Mouse (Mus musculus): Measurements from ENCODE around the gene Dck. TPM values are rescaled to one million over a fixed set of nuclear protein-coding genes. Genes with fewer than 3 reads are reported as not detected.
A peak's percentile ranks its signal among the peaks of the same experiment; 100 is the strongest.
"Not testable (repeated sequence)": the region's sequence is repeated elsewhere in the genome, so short reads cannot be mapped to it uniquely, and the experiment has no call there.

Dck gene
- polyA plus RNA-seq, 1 experiment from 2014 or later: 38.6 TPM

DNA sequence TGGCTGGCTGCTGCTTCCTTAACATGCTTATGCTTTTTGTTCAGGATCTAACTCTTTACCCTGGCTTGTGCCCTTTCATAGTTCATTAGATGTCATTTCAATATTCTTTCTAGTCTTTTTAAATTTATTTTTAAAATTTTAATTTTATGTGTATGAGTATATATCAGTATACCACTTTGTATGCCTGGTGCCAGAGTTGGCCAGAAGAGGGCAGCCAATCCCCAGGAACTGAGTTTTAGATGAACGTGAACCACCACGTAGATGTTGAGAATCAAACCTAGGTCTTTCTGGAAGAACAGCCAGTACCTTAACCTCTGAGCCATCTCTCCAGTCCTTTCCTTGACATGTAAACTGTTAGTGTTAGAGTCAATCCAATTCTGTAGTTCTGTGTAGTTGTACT is 30.0 kb upstream of the Dck start:
- 89% methylated on average over 2 of the region's 2 CpGs for WGBS
- Histone ChIP-seq H3K9ac (ENCODE audit: low read length) (no peak overlapping the region), H3K4me3 (replicated peaks; ENCODE audit: low read length) (no peak overlapping the region), H3K9me3 (replicated peaks; ENCODE audit: control insufficient read depth, low read length) (no peaks in the 10 kb centered on the region), H3K4me2 (ENCODE audit: low read depth, low read length) (no peak overlapping the region), H3K27me3 (ENCODE audit: control insufficient read depth, insufficient read depth, low read length) (no peaks in the 10 kb centered on the region), H3K4me1 (ENCODE audit: control insufficient read depth, insufficient read depth, low read length) (no peaks in the 10 kb centered on the region), H3K27ac (ENCODE audit: low read length) (no peak overlapping the region), H3K36me3 (ENCODE audit: control insufficient read depth, insufficient read depth, low read length) (no peaks in the 10 kb centered on the region)
- no peak for ATAC-seq (ENCODE audit: insufficient read depth, low FRiP score)

DNA sequence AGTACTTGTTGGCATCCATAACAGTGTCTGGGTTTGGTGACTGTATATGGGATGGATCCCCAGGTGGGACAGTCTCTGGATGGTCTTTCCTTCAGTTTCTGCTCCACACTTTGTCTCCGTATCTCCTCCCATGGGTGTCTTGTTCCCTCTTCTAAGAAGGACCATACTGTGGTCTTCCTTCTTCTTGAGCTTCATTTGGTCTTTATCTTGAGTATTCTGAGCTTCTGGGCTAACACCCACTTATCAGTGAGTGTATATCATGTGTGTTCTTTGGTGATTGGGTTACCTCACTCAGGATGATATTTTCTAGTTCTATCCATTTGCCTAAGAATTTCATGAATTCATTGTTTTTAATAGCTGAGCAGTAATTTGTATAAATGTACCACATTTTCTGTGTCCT is 23.7 kb upstream of the Dck start:
- H3K9me3 ChIP-seq (replicated peaks; ENCODE audit: control insufficient read depth, low read length); H3K4me3 ChIP-seq (replicated peaks; ENCODE audit: low read length); H3K27ac ChIP-seq (ENCODE audit: low read length); H3K4me2 ChIP-seq (ENCODE audit: low read depth, low read length); H3K36me3 ChIP-seq (ENCODE audit: control insufficient read depth, insufficient read depth, low read length); H3K27me3 ChIP-seq (ENCODE audit: control insufficient read depth, insufficient read depth, low read length); H3K4me1 ChIP-seq (ENCODE audit: control insufficient read depth, insufficient read depth, low read length); ATAC-seq (ENCODE audit: insufficient read depth, low FRiP score); H3K9ac ChIP-seq (ENCODE audit: low read length): not testable (repeated sequence)
- 100% methylated on average over 1 of the region's 1 CpGs for WGBS

DNA sequence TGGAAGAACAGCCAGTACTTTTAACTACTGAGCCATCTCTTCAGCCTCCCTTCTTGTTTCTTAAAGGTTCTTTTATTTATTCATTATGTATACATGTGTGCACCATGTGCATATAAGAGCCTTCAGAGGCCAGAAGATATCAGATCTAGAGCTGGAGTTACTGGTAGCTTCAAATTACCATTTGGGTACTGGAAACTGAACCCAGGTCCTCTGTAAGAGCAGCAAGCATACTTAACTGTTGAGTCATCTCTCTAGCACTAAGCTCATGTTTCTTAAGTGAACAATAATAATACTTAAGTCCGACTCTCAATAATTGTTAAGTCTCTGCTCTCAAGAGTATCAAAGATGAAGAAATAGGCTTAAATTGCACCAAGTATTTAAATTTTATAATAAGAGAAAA is 17.0 kb upstream of the Dck start:
- H3K27me3 ChIP-seq (ENCODE audit: control insufficient read depth, insufficient read depth, low read length): no peaks in the 10 kb centered on the region
- H3K4me2 ChIP-seq (ENCODE audit: low read depth, low read length): no peak overlapping the region
- ATAC-seq (ENCODE audit: insufficient read depth, low FRiP score): no peak
- H3K9ac ChIP-seq (ENCODE audit: low read length): no peak overlapping the region
- no peaks in the 10 kb centered on the region for H3K4me1 ChIP-seq (ENCODE audit: control insufficient read depth, insufficient read depth, low read length)
- 67% methylated on average over 1 of the region's 1 CpGs for WGBS
- H3K36me3 ChIP-seq (ENCODE audit: control insufficient read depth, insufficient read depth, low read length): peaks cover 10% of the 10 kb centered on the region; the same call in 1 of the 2 replicates
- no peaks in the 10 kb centered on the region for H3K9me3 ChIP-seq (replicated peaks; ENCODE audit: control insufficient read depth, low read length)
- no peak overlapping the region for H3K27ac ChIP-seq (ENCODE audit: low read length)
- H3K4me3 ChIP-seq (replicated peaks; ENCODE audit: low read length): no peak overlapping the region

DNA sequence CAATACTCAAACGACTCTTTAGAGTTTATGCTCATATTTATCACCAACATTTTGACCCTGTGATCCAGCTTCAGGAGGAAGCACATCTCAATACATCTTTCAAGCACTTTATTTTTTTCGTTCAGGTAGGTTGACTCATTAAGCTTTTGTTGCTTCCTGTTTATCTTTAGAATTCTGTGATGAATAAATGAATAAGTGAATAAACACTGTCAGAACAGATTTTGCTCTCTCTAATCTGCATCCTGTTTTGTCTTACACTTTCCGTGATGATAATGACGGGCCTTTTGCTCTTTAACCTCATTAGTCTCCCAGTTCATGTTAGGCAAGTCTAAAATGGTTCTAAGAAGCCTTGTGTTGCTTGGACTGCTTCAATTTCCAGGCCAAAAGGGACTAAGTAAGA is 11.6 kb upstream of the Dck start:
- 0 out of 2 replicates have a peak, but pooled peaks cover 3% of the 10 kb centered on the region for H3K36me3 ChIP-seq (ENCODE audit: control insufficient read depth, insufficient read depth, low read length)
- H3K27ac ChIP-seq (ENCODE audit: low read length): no peak overlapping the region
- H3K4me3 ChIP-seq (replicated peaks; ENCODE audit: low read length): no peak overlapping the region
- no peaks in the 10 kb centered on the region for H3K27me3 ChIP-seq (ENCODE audit: control insufficient read depth, insufficient read depth, low read length)
- H3K4me2 ChIP-seq (ENCODE audit: low read depth, low read length): no peak overlapping the region
- WGBS: 81% methylated on average over 4 of the region's 4 CpGs
- no peak overlapping the region for H3K9ac ChIP-seq (ENCODE audit: low read length)
- no peaks in the 10 kb centered on the region for H3K4me1 ChIP-seq (ENCODE audit: control insufficient read depth, insufficient read depth, low read length)
- ATAC-seq (ENCODE audit: insufficient read depth, low FRiP score): no peak
- H3K9me3 ChIP-seq (replicated peaks; ENCODE audit: control insufficient read depth, low read length): no peaks in the 10 kb centered on the region

DNA sequence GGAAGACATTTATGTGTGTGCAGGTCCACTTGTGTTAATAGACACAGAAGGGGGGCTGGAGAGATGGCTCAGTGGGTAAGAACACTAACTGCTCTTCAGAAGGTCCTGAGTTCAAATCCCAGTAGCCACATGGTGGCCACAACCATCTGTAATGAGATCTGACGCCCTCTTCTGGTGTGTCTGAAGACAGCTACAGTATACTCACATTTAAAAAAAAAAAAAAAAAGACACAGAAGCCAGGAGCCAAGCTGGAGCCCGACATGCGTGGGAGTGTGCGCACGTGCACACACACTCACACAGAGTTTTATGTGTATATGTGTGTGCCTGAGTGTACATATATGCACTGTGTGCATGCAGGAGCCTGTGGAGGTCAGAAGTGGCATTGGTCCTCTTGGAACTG is 2.2 kb upstream of the Dck start:
- H3K9ac ChIP-seq (ENCODE audit: low read length): no peak overlapping the region
- H3K4me2 ChIP-seq (ENCODE audit: low read depth, low read length): no peak overlapping the region
- H3K4me1 ChIP-seq (ENCODE audit: control insufficient read depth, insufficient read depth, low read length): peaks cover 20% of the 10 kb centered on the region; the same call in 1 of the 2 replicates
- no peak overlapping the region for H3K4me3 ChIP-seq (replicated peaks; ENCODE audit: low read length)
- 88% methylated on average over 5 of the region's 5 CpGs for WGBS
- no peaks in the 10 kb centered on the region for H3K9me3 ChIP-seq (replicated peaks; ENCODE audit: control insufficient read depth, low read length)
- no peaks in the 10 kb centered on the region for H3K27me3 ChIP-seq (ENCODE audit: control insufficient read depth, insufficient read depth, low read length)
- H3K36me3 ChIP-seq (ENCODE audit: control insufficient read depth, insufficient read depth, low read length): no peaks in the 10 kb centered on the region
- ATAC-seq (ENCODE audit: insufficient read depth, low FRiP score): no peak
- no peak overlapping the region for H3K27ac ChIP-seq (ENCODE audit: low read length)

DNA sequence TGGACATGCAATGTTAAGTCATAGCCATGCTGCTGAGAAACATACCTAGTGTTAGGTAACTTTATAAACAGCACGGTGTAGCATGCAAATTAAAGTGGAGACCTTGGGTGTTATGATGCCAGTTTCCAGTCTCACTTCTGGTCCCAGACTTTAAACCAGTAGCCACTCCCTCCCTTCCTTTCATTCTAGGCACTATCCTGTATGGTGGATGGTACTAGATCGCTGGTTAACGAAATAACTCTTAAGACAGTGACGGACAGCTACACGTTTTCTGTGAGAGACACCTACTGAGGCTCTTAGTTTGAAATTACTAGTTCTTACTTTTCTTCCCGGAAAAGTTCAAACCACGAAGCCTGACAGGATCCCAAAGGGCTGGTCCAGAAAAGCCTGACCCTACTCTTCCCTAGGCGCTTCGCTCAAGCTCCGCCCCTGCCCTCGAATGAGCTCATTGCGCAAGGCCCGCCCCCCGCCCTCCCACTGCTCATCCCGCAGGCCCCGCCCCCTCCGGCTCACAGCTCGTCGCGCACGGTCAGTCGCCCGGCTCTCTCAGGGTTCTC is 288 bp upstream of the Dck start:
- ATAC-seq (ENCODE audit: insufficient read depth, low FRiP score): peak; percentile 48
- H3K9me3 ChIP-seq (replicated peaks; ENCODE audit: control insufficient read depth, low read length): no peaks in the 10 kb centered on the region
- WGBS: under 1% methylated on average over 23 of the region's 23 CpGs
- H3K4me1 ChIP-seq (ENCODE audit: control insufficient read depth, insufficient read depth, low read length): peaks cover 20% of the 10 kb centered on the region; the same call in 1 of the 2 replicates
- no peaks in the 10 kb centered on the region for H3K36me3 ChIP-seq (ENCODE audit: control insufficient read depth, insufficient read depth, low read length)
- H3K27me3 ChIP-seq (ENCODE audit: control insufficient read depth, insufficient read depth, low read length): no peaks in the 10 kb centered on the region
- peak overlapping the region; percentile 67 for H3K9ac ChIP-seq (ENCODE audit: low read length)
- H3K4me3 ChIP-seq (replicated peaks; ENCODE audit: low read length): peak overlapping the region; percentile 89
- peak overlapping the region; percentile 42; the same call in 1 of the 2 replicates for H3K27ac ChIP-seq (ENCODE audit: low read length)
- H3K4me2 ChIP-seq (ENCODE audit: low read depth, low read length): peak overlapping the region; percentile 79

DNA sequence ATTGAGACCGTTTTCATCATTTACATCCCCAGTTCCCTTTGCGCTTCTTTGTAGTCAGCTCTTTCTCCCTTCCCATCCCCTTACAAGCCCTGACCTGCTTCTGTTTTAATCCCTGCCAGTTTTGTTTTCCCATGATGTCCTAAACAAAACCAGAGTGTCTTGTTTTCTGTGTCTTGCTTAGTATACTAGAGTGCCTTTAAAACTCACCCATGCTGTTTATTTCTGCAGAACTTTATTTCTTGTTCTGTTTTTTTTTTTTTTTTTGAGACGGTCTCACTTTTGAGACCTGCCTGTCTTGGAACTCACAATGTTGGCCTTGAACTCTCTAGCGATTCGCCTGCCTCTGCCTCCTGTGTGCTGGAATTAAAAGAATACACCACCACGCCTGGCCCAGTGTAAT is 791 bp downstream of the Dck start:
- Histone ChIP-seq H3K9ac (ENCODE audit: low read length) (peak overlapping the region; percentile 87), H3K4me2 (ENCODE audit: low read depth, low read length) (peak overlapping the region; percentile 79), H3K9me3 (replicated peaks; ENCODE audit: control insufficient read depth, low read length) (no peaks in the 10 kb centered on the region), H3K27me3 (ENCODE audit: control insufficient read depth, insufficient read depth, low read length) (no peaks in the 10 kb centered on the region), H3K27ac (ENCODE audit: low read length) (peak overlapping the region; percentile 92), H3K36me3 (ENCODE audit: control insufficient read depth, insufficient read depth, low read length) (no peaks in the 10 kb centered on the region), H3K4me1 (ENCODE audit: control insufficient read depth, insufficient read depth, low read length) (peaks cover 20% of the 10 kb centered on the region; the same call in 1 of the 2 replicates), H3K4me3 (replicated peaks; ENCODE audit: low read length) (peak overlapping the region; percentile 89)
- ATAC-seq (ENCODE audit: insufficient read depth, low FRiP score): no peak
- 10% methylated on average over 6 of the region's 6 CpGs for WGBS

DNA sequence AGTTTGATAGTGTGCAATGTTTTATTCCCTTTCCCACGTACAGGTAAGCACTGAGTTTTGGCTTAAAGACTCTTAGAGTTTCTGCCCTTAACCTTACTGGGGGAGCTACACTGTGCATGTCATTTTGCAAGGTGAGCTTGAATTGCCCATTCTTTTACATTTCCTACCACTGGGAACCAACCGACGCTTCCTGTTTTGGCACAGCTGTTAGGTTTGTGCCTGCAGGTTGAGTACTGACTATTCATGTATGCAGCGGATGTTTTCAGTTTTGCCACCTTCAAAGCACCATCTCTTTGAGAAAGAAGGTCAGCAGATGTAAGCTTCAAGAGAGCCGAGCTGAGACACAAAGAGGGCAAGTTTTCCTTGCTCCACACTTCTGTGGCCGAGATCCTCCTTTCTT is 1.3 kb downstream of the Dck start:
- no peaks in the 10 kb centered on the region for H3K9me3 ChIP-seq (replicated peaks; ENCODE audit: control insufficient read depth, low read length)
- no peaks in the 10 kb centered on the region for H3K27me3 ChIP-seq (ENCODE audit: control insufficient read depth, insufficient read depth, low read length)
- no peak overlapping the region for H3K27ac ChIP-seq (ENCODE audit: low read length)
- peak overlapping the region; percentile 79 for H3K4me2 ChIP-seq (ENCODE audit: low read depth, low read length)
- 59% methylated on average over 6 of the region's 6 CpGs for WGBS
- ATAC-seq (ENCODE audit: insufficient read depth, low FRiP score): no peak
- peak overlapping the region; percentile 87; the same call in 1 of the 2 replicates for H3K9ac ChIP-seq (ENCODE audit: low read length)
- no peaks in the 10 kb centered on the region for H3K36me3 ChIP-seq (ENCODE audit: control insufficient read depth, insufficient read depth, low read length)
- peak overlapping the region; percentile 89 for H3K4me3 ChIP-seq (replicated peaks; ENCODE audit: low read length)
- peaks cover 20% of the 10 kb centered on the region; the same call in 1 of the 2 replicates for H3K4me1 ChIP-seq (ENCODE audit: control insufficient read depth, insufficient read depth, low read length)

DNA sequence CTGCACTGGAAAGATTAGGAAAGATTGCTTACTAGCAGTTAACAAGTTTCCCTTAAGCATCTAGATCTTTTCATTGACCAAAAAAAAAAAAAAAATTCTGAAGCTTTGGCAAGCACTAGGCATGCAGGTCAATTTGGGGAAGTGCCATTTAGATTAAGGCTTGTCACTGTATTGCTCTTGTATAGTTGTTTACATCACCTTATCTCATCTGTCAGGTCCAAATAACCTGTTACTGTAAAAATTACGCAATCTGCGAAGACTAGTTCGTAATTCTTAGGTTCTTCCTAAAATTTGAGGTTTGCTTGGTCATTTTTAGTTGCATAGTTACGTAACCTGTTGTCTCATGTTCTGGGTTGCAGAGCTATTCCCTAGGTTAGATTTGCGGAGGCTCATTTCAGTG is 2.1 kb downstream of the Dck start:
- Histone ChIP-seq H3K4me3 (replicated peaks; ENCODE audit: low read length) (0 out of 2 replicates have a peak overlapping the region, but pooled peaks have one; percentile 89), H3K4me1 (ENCODE audit: control insufficient read depth, insufficient read depth, low read length) (peaks cover 20% of the 10 kb centered on the region; the same call in 1 of the 2 replicates), H3K4me2 (ENCODE audit: low read depth, low read length) (peak overlapping the region; percentile 79; the same call in 1 of the 2 replicates), H3K9ac (ENCODE audit: low read length) (no peak overlapping the region), H3K27ac (ENCODE audit: low read length) (no peak overlapping the region), H3K27me3 (ENCODE audit: control insufficient read depth, insufficient read depth, low read length) (no peaks in the 10 kb centered on the region), H3K36me3 (ENCODE audit: control insufficient read depth, insufficient read depth, low read length) (0 out of 2 replicates have a peak, but pooled peaks cover 1% of the 10 kb centered on the region), H3K9me3 (replicated peaks; ENCODE audit: control insufficient read depth, low read length) (no peaks in the 10 kb centered on the region)
- 85% methylated on average over 5 of the region's 5 CpGs for WGBS
- no peak for ATAC-seq (ENCODE audit: insufficient read depth, low FRiP score)

All from stomach, embryonic 16.5 days (tissue).